Mouse (Mus musculus): ENCODE measurements around the gene Trim56.

The Trim56 gene

GRCm38 (mm10) chr5:137107670-137108069 lies 8.3 kb downstream of the Trim56 start:
- DNase-seq = peak; percentile 56

- peak; percentile 91 for DNase-seq
These were observed 9.0 kb downstream of the Trim56 start for GRCm38 (mm10) chr5:137107024-137107423.

GRCm38 (mm10) chr5:137106434-137106833 lies 9.6 kb downstream of the Trim56 start:
- peak; percentile 76 for DNase-seq

- DNase-seq = no peak
These were observed 12.0 kb downstream of the Trim56 start for GRCm38 (mm10) chr5:137103969-137104368.

- DNase-seq = peak; percentile 32
These were observed 13.2 kb downstream of the Trim56 start for GRCm38 (mm10) chr5:137102575-137103522.

GRCm38 (mm10) chr5:137102078-137102477 lies 13.9 kb downstream of the Trim56 start:
- no peak for DNase-seq

GRCm38 (mm10) chr5:137100660-137101059 lies 15.3 kb downstream of the Trim56 start:
- no peak for DNase-seq

GRCm38 (mm10) chr5:137098418-137098817 lies 17.6 kb downstream of the Trim56 start:
- no peak for DNase-seq

- DNase-seq = peak; percentile 87
These were observed 20.0 kb downstream of the Trim56 start for GRCm38 (mm10) chr5:137096037-137096436.

GRCm38 (mm10) chr5:137095135-137095534 lies 20.9 kb downstream of the Trim56 start:
- DNase-seq = no peak

GRCm38 (mm10) chr5:137093720-137094119 lies 22.3 kb downstream of the Trim56 start:
- DNase-seq = peak; percentile 67

- no peak for DNase-seq
These were observed 24.4 kb downstream of the Trim56 start for GRCm38 (mm10) chr5:137091560-137091959.

- no peak for DNase-seq
These were observed 25.1 kb downstream of the Trim56 start for GRCm38 (mm10) chr5:137090870-137091269.

- DNase-seq = peak; percentile 87
These were observed 28.6 kb downstream of the Trim56 start for GRCm38 (mm10) chr5:137087410-137087809.

GRCm38 (mm10) chr5:137085731-137086130 lies 30.3 kb downstream of the Trim56 start:
- no peak for DNase-seq

GRCm38 (mm10) chr5:137085021-137085420 lies 31.0 kb downstream of the Trim56 start:
- DNase-seq = no peak

- no peak for DNase-seq
These were observed 33.0 kb downstream of the Trim56 start for GRCm38 (mm10) chr5:137083051-137083450.

GRCm38 (mm10) chr5:137079849-137080248 lies 36.2 kb downstream of the Trim56 start:
- peak; percentile 58 for DNase-seq

- peak; percentile 30 for DNase-seq
These were observed 37.4 kb downstream of the Trim56 start for GRCm38 (mm10) chr5:137078616-137079015.

GRCm38 (mm10) chr5:137078041-137078440 lies 38.0 kb downstream of the Trim56 start:
- DNase-seq = no peak

- no peak for DNase-seq
These were observed 38.8 kb downstream of the Trim56 start for GRCm38 (mm10) chr5:137077187-137077586.

GRCm38 (mm10) chr5:137076191-137076930 lies 39.6 kb downstream of the Trim56 start:
- peak; percentile 52 for DNase-seq

GRCm38 (mm10) chr5:137075726-137076125 lies 40.3 kb downstream of the Trim56 start:
- DNase-seq = no peak

- DNase-seq = peak; percentile 40
These were observed 41.8 kb downstream of the Trim56 start for GRCm38 (mm10) chr5:137074191-137074651.
